Mouse (Mus musculus) hindbrain, embryonic 11.5 days (tissue): ENCODE results near the gene Srbd1. TPM values are rescaled to one million over a fixed set of nuclear protein-coding genes. Genes with fewer than 3 reads are reported as not detected.

Source experiments
- ATAC-seq: fragments of 200-750 bp; cut with Nextera tagmentation; 2 replicates; pipeline ENCODE4 v1.8.0; 2017; ENCODE audit warnings: mild to moderate bottlenecking, moderate TSS enrichment, moderate library complexity; ENCODE audit not compliant: low FRiP score
- DNase-seq: peaks from one replicate; pipeline ENCODE4 v3.0.0-alpha.2; 2015; ENCODE audit warnings: low spot score
- H3K27ac ChIP-seq: fragments of 300-500 bp; sonication (generic); 2 replicates; pipeline ENCODE4 v1.5.1; 2014; ENCODE audit warnings: mild to moderate bottlenecking, low read depth, low read length
- H3K27me3 ChIP-seq: fragments of 300-500 bp; sonication (generic); 2 replicates; pipeline ENCODE4 v1.6.1; 2014; ENCODE audit warnings: mild to moderate bottlenecking, low read length, moderate library complexity, mixed read lengths; ENCODE audit not compliant: control insufficient read depth, insufficient read depth
- H3K36me3 ChIP-seq: fragments of 300-500 bp; sonication (generic); 2 replicates; pipeline ENCODE4 v1.6.1; 2014; ENCODE audit warnings: mild to moderate bottlenecking, low read length, moderate library complexity, mixed read lengths; ENCODE audit not compliant: control insufficient read depth, insufficient read depth
- H3K4me1 ChIP-seq: fragments of 300-500 bp; sonication (generic); replicated peaks from 2 replicates; pipeline ENCODE4 v1.6.1; 2014; ENCODE audit warnings: low read length, mixed read lengths; ENCODE audit not compliant: control insufficient read depth, insufficient read depth
- H3K4me2 ChIP-seq: fragments of 300-500 bp; sonication (generic); replicated peaks from 2 replicates; pipeline ENCODE4 v1.6.1; 2014; ENCODE audit warnings: mild to moderate bottlenecking, low read depth, low read length
- H3K4me3 ChIP-seq: fragments of 300-500 bp; sonication (generic); 2 replicates; pipeline ENCODE4 v1.5.1; 2014; ENCODE audit warnings: low read depth, low read length
- H3K9ac ChIP-seq: fragments of 300-500 bp; sonication (generic); 2 replicates; pipeline ENCODE4 v1.6.1; 2014; ENCODE audit warnings: low read depth, low read length
- H3K9me3 ChIP-seq: fragments of 300-500 bp; sonication (generic); 2 replicates; pipeline ENCODE4 v1.6.1; 2016; ENCODE audit warnings: low read length; ENCODE audit not compliant: control insufficient read depth
- WGBS: fragments of 180-500 bp; shearing (Covaris S2); extraction: QIAGEN DNeasy Blood & Tissue Kit; methylation state at CpG from one replicate; pipeline ENCODE4 v1.1.7; 2014; 5-methylcytosine and 5-hydroxymethylcytosine counted together
- polyA plus RNA-seq: library from polyadenylated mRNA; unstranded; fragments of >200 nt; fragmentation: Nextera tagmentation; extraction: Ambion mirVana; gene quantifications from 2 replicates; pipeline ENCODE4 v1.2.1, GENCODE M21; 2014

Gene Srbd1
- polyA plus RNA-seq, 1 experiment from 2014 or later: 12.6 TPM

DNA sequence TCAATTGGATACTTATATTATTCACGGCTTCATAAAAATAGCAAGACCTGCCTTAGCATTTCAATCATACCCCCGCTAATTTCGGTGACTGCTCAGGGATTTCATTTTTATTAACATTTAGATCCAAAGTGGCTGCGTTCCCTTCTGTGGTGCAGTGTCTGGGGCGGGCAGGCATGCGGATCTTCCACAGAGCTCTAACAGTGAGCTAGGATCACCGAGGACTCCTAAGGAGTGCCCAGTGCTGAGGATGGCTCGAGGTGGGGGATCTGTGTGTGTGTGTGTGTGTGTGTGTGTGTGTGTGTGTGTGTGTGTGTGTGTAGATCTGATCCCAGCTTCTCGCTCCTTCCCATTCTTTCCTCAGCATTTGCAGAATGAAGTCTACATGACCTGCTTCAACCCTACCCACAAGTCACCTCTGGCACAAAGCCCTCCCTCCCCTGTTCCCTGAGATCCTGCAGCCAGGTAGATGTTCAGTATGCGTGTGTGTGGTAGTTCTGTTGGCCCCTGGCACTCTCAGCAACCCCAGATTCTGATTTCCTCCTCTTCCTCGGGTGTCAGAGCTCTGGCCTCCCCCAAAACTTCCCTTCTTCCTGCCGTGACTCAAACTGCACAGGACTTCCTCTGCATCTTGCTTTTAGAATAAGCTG, 200.9 kb downstream of the Srbd1 start:
- DNase-seq: no peak

DNA sequence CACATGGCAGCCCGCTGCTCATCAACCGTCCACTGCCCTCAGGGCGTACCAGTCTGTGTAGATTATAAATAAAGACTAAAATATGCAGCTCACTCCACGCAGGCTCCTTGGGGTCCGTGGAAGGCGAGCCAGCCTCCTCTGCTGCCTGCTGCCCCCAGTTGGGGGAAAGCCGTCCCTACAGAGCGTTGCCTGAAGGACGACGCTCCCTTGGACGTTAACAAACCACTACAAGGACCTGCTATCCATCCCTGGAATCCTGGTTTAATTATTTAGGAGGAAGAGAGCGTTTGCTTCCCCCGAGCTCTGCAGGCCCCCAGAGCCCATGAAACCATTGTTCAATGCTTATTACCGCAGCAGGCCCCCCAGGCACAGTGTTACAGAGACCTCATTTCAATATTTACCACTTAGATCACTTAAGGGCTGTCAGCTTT, 201.4 kb downstream of the Srbd1 start:
- Histone ChIP-seq H3K9ac (no peak overlapping the region), H3K36me3 (no peaks in the 10 kb centered on the region), H3K27me3 (no peaks in the 10 kb centered on the region), H3K27ac (no peak overlapping the region), H3K4me3 (no peak overlapping the region), H3K9me3 (no peaks in the 10 kb centered on the region), H3K4me2 (no peak overlapping the region), H3K4me1 (no peaks in the 10 kb centered on the region; the same call in 1 of the 2 replicates)
- ATAC-seq (peak; percentile 76), DNase-seq (peak; percentile 36)
- WGBS: 48% methylated on average over 14 of the region's 14 CpGs

More for the DNA sequence above, 200.9 kb downstream of the Srbd1 start:
- 0 out of 2 replicates have a peak, but pooled peaks have one; percentile 50 for ATAC-seq
- no peak overlapping the region for H3K27ac ChIP-seq
- H3K9me3 ChIP-seq: no peaks in the 10 kb centered on the region
- H3K27me3 ChIP-seq: no peaks in the 10 kb centered on the region
- 74% methylated on average over 12 of the region's 12 CpGs for WGBS
- no peak overlapping the region for H3K9ac ChIP-seq
- no peaks in the 10 kb centered on the region; the same call in 1 of the 2 replicates for H3K4me1 ChIP-seq
- H3K4me2 ChIP-seq: no peak overlapping the region
- no peak overlapping the region for H3K4me3 ChIP-seq
- H3K36me3 ChIP-seq: no peaks in the 10 kb centered on the region

GRCm38 (mm10) chr17:85943071-85943470, 201.9 kb downstream of the Srbd1 start:
- Histone ChIP-seq H3K27ac (no peak overlapping the region), H3K4me3 (no peak overlapping the region), H3K27me3 (no peaks in the 10 kb centered on the region), H3K4me2 (no peak overlapping the region), H3K4me1 (no peaks in the 10 kb centered on the region; the same call in 1 of the 2 replicates), H3K9me3 (no peaks in the 10 kb centered on the region), H3K9ac (no peak overlapping the region), H3K36me3 (no peaks in the 10 kb centered on the region)
- ATAC-seq (no peak), DNase-seq (no peak)
- 91% methylated on average over 5 of the region's 5 CpGs for WGBS

DNA sequence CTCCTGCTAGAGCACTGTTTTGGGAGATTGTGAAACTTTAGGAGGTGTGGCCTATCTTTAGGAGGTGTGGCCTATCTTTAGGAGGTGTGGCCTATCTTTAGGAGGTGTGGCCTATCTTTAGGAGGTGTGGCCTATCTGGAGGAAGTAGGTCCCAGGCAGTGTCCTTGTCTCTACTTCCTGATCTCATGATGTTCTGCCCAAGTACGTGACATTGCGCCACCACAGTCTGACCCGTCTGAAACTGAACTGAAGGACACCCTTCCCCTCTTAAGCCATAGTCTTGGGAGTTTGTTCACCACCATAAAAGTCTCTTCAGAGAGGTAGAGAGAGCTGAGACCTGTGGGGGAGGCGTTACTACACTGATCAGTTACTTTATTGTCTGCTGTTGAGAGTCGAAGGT, 202.9 kb downstream of the Srbd1 start:
- WGBS: 92% methylated on average over 5 of the region's 5 CpGs
- DNase-seq: no peak
- H3K4me1 ChIP-seq: no peaks in the 10 kb centered on the region; the same call in 1 of the 2 replicates
- H3K9ac ChIP-seq: no peak overlapping the region
- no peak overlapping the region for H3K4me3 ChIP-seq
- H3K9me3 ChIP-seq: no peaks in the 10 kb centered on the region
- H3K36me3 ChIP-seq: no peaks in the 10 kb centered on the region
- H3K27ac ChIP-seq: no peak overlapping the region
- H3K4me2 ChIP-seq: no peak overlapping the region
- no peaks in the 10 kb centered on the region for H3K27me3 ChIP-seq
- no peak for ATAC-seq

- no peak overlapping the region for H3K4me3 ChIP-seq
- 76% methylated on average over 8 of the region's 8 CpGs for WGBS
- no peak overlapping the region for H3K27ac ChIP-seq
- ATAC-seq (no peak), DNase-seq (no peak)
- H3K4me2 ChIP-seq: no peak overlapping the region
- H3K9me3 ChIP-seq: no peaks in the 10 kb centered on the region
- no peaks in the 10 kb centered on the region; the same call in 1 of the 2 replicates for H3K4me1 ChIP-seq
- no peak overlapping the region for H3K9ac ChIP-seq
- H3K36me3 ChIP-seq: no peaks in the 10 kb centered on the region
- H3K27me3 ChIP-seq: no peaks in the 10 kb centered on the region
Measured at GRCm38 (mm10) chr17:85941141-85941738, 203.7 kb downstream of the Srbd1 start.

- WGBS: 94% methylated on average over 4 of the region's 4 CpGs
- Histone ChIP-seq H3K4me2 (no peak overlapping the region), H3K27me3 (no peaks in the 10 kb centered on the region), H3K27ac (no peak overlapping the region), H3K4me1 (no peaks in the 10 kb centered on the region), H3K4me3 (no peak overlapping the region), H3K9ac (no peak overlapping the region), H3K9me3 (no peaks in the 10 kb centered on the region), H3K36me3 (no peaks in the 10 kb centered on the region)
- DNase-seq: no peak
- no peak for ATAC-seq
Measured at GRCm38 (mm10) chr17:85937131-85937530, 207.8 kb downstream of the Srbd1 start.

DNA sequence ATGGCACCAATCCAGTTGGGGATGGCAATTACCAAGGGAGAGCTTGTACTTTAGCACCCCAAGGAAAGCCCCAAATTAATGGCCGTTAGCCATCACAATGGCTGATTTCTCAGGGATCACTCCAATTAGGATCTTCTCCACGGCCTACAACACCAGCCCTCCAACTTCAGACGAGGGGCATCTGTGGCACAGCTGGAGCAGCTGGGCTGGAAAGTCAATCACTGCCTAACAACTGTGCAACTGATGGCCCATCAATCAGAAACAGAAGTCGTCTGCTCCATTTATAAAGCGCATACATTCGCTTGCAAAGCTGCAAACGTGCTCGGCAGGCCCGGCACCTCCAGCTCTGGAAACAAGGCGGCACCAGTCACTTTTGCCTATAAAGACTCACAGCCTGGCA, 209.7 kb downstream of the Srbd1 start:
- H3K27me3 ChIP-seq: no peaks in the 10 kb centered on the region
- peak; percentile 27; the same call in 1 of the 2 replicates for ATAC-seq

More for the DNA sequence above, 209.7 kb downstream of the Srbd1 start:
- Histone ChIP-seq H3K27ac (no peak overlapping the region), H3K4me3 (no peak overlapping the region), H3K36me3 (no peaks in the 10 kb centered on the region), H3K4me1 (no peaks in the 10 kb centered on the region), H3K9me3 (no peaks in the 10 kb centered on the region), H3K9ac (no peak overlapping the region), H3K4me2 (no peak overlapping the region)
- 58% methylated on average over 10 of the region's 10 CpGs for WGBS
- peak; percentile 25 for DNase-seq
